Mouse (Mus musculus) forebrain, embryonic 11.5 days (tissue): ENCODE data around the gene Vmn1r219. TPM values are rescaled to one million over a fixed set of nuclear protein-coding genes. Genes with fewer than 3 reads are reported as not detected.
"Not testable (repeated sequence)": the region's sequence is repeated elsewhere in the genome, so short reads cannot be mapped to it uniquely, and the experiment has no call there.

Source experiments
- ATAC-seq: fragments of 200-750 bp; cut with Nextera tagmentation; replicated peaks from 2 replicates; pipeline ENCODE4 v1.8.0; 2017; ENCODE audit warnings: moderate TSS enrichment; ENCODE audit not compliant: low FRiP score
- DNase-seq: peaks from one replicate; pipeline ENCODE4 v3.0.0-alpha.2; 2017; ENCODE audit warnings: low spot score
- H3K27ac ChIP-seq: fragments of 300-500 bp; sonication (generic); 2 replicates; pipeline ENCODE4 v1.5.1; 2014; ENCODE audit warnings: low read depth, low read length
- H3K27me3 ChIP-seq: fragments of 300-500 bp; sonication (generic); 2 replicates; pipeline ENCODE4 v1.6.1; 2014; ENCODE audit warnings: mild to moderate bottlenecking, low read length, mixed read lengths; ENCODE audit not compliant: control insufficient read depth, insufficient read depth
- H3K36me3 ChIP-seq: fragments of 300-500 bp; sonication (generic); 2 replicates; pipeline ENCODE4 v1.6.1; 2014; ENCODE audit warnings: mild to moderate bottlenecking, low read length, moderate library complexity, mixed read lengths; ENCODE audit not compliant: control insufficient read depth, insufficient read depth
- H3K4me1 ChIP-seq: fragments of 300-500 bp; sonication (generic); replicated peaks from 2 replicates; pipeline ENCODE4 v1.6.1; 2014; ENCODE audit warnings: low read length, mixed read lengths; ENCODE audit not compliant: control insufficient read depth, insufficient read depth
- H3K4me2 ChIP-seq: fragments of 300-500 bp; sonication (generic); 2 replicates; pipeline ENCODE4 v1.6.1; 2014; ENCODE audit warnings: low read depth, mild to moderate bottlenecking, low read length, moderate library complexity, mixed read lengths; ENCODE audit not compliant: severe bottlenecking
- H3K4me3 ChIP-seq: fragments of 300-500 bp; sonication (generic); 2 replicates; pipeline ENCODE4 v1.5.1; 2014; ENCODE audit warnings: low read depth, low read length
- H3K9ac ChIP-seq: fragments of 300-500 bp; sonication (generic); 2 replicates; pipeline ENCODE4 v1.6.1; 2014; ENCODE audit warnings: low read length
- H3K9me3 ChIP-seq: fragments of 300-500 bp; sonication (generic); 2 replicates; pipeline ENCODE4 v1.6.1; 2016; ENCODE audit warnings: low read length, mixed read lengths; ENCODE audit not compliant: control insufficient read depth
- WGBS: fragments of 180-500 bp; shearing (Covaris S2); extraction: QIAGEN DNeasy Blood & Tissue Kit; methylation state at CpG from one replicate; pipeline ENCODE4 v1.1.7; 2014; 5-methylcytosine and 5-hydroxymethylcytosine counted together
- polyA plus RNA-seq: library from polyadenylated mRNA; unstranded; fragments of >200 nt; fragmentation: Nextera tagmentation; extraction: Ambion mirVana; gene quantifications from 2 replicates; pipeline ENCODE4 v1.2.1, GENCODE M21; 2014

The Vmn1r219 gene
- polyA plus RNA-seq, 1 experiment from 2014 or later, result not detected

- H3K4me1 ChIP-seq, ATAC-seq, H3K27ac ChIP-seq, H3K27me3 ChIP-seq, DNase-seq, H3K4me2 ChIP-seq, H3K9me3 ChIP-seq, H3K9ac ChIP-seq, H3K4me3 ChIP-seq, H3K36me3 ChIP-seq: not testable (repeated sequence)
- WGBS, result 87% methylated on average over 1 of the region's 1 CpGs
Observed at GRCm38 (mm10) chr13:23203885-23204284, 44.8 kb downstream of the Vmn1r219 start.

DNA sequence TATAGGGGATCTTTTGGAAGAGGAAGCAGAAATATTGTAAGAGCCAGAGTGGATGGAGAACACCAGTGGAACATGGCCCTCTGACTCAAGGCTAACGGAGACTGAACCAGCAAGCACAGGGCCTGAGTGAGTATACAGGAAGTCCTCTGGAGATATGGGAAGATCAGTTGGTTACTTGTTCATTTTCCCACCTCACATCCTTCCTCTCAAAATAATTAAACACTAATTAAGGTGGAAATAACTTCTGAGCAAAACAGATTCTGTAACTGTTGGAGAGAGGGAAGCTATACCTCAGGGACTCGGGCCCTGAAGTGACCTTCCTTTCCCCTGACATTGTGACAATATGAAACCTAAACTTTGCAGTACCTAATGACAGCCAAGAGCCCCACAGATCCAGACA lies 54.7 kb downstream of the Vmn1r219 start, which contains the start of gene Vmn1r221:
Gene Vmn1r221, plus strand, starts transcription at position 301 of the 400 bp plus-strand sequence.
- not testable (repeated sequence) for H3K4me1 ChIP-seq, H3K36me3 ChIP-seq, DNase-seq, H3K4me2 ChIP-seq, H3K27me3 ChIP-seq, ATAC-seq, H3K9me3 ChIP-seq, H3K9ac ChIP-seq, H3K27ac ChIP-seq, H3K4me3 ChIP-seq
- 91% methylated on average over 2 of the region's 2 CpGs for WGBS

Other genes with a start within 250 kb of the Vmn1r219 start
- gene Vmn1r213, start 151.7 kb upstream of the Vmn1r219 start, polyA plus RNA-seq, result not detected in 2 replicates
- gene Vmn1r214, start 128.9 kb upstream of the Vmn1r219 start, polyA plus RNA-seq, result not detected in 2 replicates
- not detected in 2 replicates for gene Vmn1r215, start 91.3 kb upstream of the Vmn1r219 start, polyA plus RNA-seq
- gene Vmn1r217, start 41.1 kb upstream of the Vmn1r219 start, polyA plus RNA-seq, result not detected in 2 replicates
- gene Vmn1r218, start 26.2 kb upstream of the Vmn1r219 start, polyA plus RNA-seq, result 0.03 TPM in 1 of 2 replicates, not detected in the other
- gene Vmn1r220, start 28.7 kb downstream of the Vmn1r219 start, polyA plus RNA-seq, result not detected in 2 replicates
- gene Vmn1r221, start 54.8 kb downstream of the Vmn1r219 start, polyA plus RNA-seq, result not detected in 2 replicates
- gene Vmn1r222, start 76.6 kb downstream of the Vmn1r219 start, polyA plus RNA-seq, result 0.16 TPM in 1 of 2 replicates, not detected in the other
- not detected in 2 replicates for gene Vmn1r223, start 87.8 kb downstream of the Vmn1r219 start, polyA plus RNA-seq
- gene Zfp322a, start 209.9 kb downstream of the Vmn1r219 start, polyA plus RNA-seq, result 61.9 and 72.7 TPM in 2 replicates